Mouse (Mus musculus) lung, adult 2 months (tissue): ENCODE measurements around the gene Fpgs.

Experiments
- CTCF ChIP-seq: fragments of 200-500 bp; IDR thresholded peaks from 2 replicates; pipeline ENCODE4 v1.5.1; 2011; ENCODE audit warnings: mild to moderate bottlenecking, low read length, control low read depth; ENCODE audit not compliant: insufficient read depth
- POLR2A ChIP-seq: fragments of 200-500 bp; IDR thresholded peaks from 2 replicates; pipeline ENCODE4 v1.6.1; 2011; ENCODE audit warnings: low read depth, mild to moderate bottlenecking, control low read depth, low read length, borderline replicate concordance; ENCODE audit errors: extremely low read depth

DNA sequence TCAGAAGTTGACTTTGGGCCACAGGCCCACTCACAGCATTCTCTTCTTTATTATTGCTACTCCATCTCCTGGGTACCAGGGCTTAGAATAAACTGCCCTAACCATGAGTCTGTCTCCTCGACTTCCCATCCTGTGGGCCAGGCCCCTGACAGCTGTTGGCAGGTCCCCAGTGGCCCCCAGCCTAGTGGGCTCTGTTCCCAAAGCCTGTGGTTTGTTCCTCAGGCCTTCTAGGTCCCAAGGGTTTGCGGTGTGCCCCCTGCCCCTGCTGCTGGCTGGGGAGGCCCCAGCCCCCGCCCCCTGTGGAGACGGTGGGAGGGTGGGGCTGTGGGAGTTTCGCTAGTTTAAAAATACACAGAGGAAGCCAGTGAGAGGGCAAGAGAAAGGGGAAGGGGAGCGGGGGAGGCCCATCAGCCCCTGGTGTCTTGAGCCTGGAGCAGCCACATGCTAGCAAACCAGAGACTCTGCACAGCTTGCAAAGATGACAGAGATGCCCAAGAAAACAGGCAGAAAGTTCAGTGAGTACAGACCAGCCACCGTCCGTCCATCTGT is 16.8 kb upstream of the Fpgs start, which contains the start of gene Sh2d3c:
- TF ChIP-seq CTCF: no peak
- no peak for TF ChIP-seq POLR2A
